Mouse (Mus musculus): ENCODE results near the gene Lemd1.

DNA sequence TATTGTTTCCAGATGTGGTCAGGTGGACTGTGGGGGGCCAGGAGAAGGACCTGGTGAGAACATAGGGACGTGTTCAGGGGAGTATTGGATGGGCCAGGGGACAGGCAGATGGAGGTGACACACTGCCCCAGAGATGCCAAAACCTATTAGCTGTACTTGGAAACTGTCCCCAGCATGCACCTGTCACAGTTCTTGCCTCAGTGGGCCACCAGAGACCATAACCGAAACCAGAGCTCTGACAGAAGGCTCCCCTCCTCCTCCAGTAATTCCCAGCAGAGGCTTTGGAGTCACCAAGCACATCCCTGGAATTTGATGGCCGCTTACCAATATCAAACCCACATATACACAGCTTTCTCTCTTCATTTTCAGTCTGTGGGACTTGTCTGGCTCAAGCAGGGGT lies 46.4 kb upstream of the Lemd1 start:
- TF ChIP-seq CTCF (IDR thresholded peaks at IDR 0.05; ENCODE audit: low read depth, low read length) (no peak), POLR2A (IDR thresholded peaks at IDR 0.05; ENCODE audit: extremely low read depth, insufficient read depth, low read length) (no peak)
